Mouse (Mus musculus) liver (tissue): ENCODE measurements around the gene Pdik1l.
"Not testable (repeated sequence)": the region's sequence is repeated elsewhere in the genome, so short reads cannot be mapped to it uniquely, and the experiment has no call there.

ENCODE experiments used
- DNase-seq: peaks from one replicate; pipeline ENCODE4 v3.0.0-alpha.2; 2020; ENCODE audit warnings: mixed read lengths

Pdik1l gene

DNA sequence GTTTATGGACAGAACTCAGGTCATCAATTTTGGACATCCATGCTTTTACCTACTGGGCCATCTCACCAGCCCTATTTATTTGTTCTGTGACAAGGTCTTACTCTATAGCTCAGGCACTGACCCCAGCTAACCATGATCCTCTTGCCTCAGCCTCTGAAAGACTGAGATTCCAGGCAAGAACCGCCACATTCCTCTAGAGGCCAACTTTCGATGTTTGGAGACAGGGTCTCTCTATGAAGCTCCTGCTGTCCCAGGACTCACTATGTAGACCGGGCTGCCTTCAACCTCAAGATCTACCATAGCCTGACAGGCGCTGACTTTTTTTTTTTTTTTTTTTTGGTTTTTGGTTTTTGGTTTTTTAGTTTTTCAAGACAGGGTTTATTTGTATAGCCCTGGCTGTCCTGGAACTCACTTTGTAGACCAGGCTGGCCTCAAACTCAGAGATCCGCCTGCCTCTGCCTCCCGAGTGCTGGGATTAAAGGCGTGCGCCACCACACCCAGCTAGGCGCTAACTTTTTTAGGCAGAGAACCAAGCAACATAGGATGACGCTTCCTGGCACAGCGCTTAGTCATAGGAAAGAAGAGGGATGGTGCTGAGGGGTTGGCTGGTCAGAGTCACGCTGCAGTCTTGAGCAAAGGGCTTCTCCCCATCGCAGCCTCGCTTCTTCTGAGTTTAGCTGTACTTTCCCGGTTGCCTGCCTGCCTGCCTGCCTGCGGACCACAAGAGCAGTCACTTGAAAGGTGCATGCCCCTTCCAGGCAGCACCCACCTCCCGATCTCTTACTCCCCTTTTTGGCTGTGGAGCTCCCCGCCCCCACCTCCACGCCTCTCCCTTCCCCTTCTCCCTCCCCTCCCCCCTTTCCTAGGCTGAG lies 11.2 kb upstream of the Pdik1l start:
- DNase-seq = no peak

DNA sequence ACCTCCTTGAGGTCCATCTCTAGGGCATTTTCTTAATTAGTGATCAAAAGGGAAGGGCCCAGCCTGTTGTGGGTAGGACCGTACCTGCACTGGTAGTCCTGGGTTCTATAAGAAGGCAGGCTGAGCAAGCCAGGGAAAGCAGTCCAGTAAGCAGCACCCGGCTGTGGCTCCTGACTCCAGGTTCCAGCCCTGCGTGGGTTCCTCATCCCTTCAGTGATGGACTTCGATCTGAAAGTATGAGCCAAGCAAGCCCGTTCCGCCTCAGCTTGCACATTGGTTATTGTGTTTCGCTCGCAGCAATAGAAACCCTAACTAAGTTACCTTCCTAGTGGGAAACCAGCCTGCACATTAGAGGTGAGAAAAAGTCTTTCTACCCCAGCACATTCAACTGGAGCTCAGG lies 9.7 kb upstream of the Pdik1l start:
- DNase-seq = no peak

DNA sequence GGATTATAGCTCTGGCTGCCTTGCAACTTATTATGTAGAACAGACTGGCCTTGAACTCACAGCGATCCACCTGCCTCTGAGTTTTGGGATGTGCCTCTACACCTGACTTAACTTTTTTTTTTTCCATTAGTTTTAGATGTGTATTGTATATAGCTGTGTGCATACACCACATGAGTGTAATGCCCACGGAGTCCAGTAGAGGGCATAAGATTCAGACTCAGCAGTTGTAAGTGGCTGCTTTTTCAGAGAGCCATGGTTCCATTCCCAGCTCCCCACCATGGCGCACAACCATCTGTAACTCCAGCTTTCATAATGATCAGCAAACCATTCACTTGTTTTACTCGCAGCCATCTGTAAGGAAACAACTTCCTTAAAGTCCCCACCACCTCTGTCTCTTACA lies 8.8 kb upstream of the Pdik1l start:
- no peak for DNase-seq

DNA sequence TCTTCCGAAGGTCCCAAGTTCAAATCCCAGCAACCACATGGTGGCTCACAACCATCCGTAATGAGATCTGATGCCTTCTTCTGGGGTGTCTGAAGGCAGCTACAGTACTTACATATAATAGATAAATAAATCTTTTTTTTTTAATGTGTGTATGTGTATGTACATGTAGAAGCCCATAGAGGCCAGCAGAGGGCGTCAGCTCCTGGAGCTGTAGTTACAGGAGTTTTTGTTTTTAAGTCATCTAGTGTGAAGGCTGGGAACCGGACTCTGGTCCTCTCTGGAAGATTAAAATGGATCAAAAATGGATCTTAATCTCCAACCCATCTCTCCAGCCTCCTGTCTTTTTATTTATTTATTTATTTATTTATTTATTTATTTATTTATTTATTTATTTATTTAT lies 8.4 kb upstream of the Pdik1l start:
- DNase-seq = not testable (repeated sequence)

DNA sequence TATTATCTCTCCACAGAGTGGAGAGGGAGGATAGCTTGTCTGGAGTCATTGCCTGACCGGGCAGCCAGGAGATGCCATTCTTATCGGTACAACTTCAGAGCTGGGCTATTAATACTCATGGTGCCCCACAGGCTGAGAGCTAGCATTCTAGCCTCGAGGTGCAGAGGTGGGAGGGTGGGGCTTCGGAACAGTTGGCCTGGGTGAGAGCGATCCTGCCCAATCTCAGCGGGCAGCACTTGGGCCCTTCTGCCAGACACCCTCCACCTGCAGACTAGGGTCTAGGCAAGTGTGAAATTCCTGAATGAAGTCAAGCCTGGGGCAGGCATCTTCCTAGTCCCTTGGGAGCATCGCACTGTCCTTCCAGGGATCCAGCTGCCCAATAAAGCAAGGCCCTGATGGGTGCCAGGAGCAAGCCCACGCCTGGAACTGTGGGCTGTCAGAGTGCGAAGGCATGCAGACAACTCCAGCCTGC lies 6.0 kb upstream of the Pdik1l start:
- no peak for DNase-seq

DNA sequence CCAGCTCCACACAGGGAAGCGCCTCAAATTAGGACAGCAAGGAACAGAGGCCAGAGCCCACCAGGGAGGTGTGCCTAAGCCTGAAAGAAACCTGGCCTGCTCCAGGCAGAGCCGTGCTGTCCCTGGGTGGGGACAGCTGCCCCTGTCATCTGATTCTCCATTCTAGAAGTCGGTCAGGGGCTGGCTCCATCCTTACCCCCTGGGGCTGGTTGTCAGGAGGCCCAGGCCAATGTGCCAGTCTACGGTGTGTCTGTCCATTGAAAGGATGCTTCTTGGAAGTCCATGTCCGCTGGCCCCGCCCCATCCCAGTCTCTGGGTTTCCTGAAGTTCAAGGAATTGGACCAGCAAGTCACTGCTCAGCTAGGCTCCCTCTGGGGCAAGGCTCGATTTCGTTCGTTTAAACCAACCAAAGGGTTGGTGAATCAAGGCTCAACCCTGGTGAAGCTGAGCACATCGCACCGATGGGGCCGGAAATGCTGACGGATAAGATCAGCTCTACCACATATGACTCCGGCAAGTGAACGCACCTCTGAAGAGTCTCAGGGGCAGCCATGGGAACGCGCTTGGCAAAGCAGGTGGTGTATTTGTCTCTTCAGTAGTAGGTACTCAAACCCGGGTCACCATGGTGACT lies 5.5 kb upstream of the Pdik1l start:
- no peak for DNase-seq

DNA sequence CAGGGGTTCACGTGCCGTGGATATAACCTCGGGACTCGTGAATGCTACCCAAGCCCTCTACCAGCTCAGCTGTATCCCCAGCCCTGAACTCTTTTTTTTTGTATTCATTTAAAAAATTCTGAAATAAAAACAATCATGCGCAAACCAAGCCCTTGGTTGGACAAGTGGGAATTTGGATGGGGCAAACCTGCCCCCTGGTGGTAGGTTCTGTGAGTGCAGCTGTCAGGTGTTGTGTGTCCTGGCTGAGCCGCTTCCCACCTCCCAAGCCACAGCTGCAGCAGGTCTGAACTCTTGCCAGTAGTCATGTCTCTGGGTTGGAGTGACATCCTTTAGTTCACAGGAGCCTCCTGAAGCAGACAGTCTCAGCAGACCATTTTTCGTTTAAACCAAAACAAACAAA lies 4.4 kb upstream of the Pdik1l start:
- peak; percentile 84 for DNase-seq

DNA sequence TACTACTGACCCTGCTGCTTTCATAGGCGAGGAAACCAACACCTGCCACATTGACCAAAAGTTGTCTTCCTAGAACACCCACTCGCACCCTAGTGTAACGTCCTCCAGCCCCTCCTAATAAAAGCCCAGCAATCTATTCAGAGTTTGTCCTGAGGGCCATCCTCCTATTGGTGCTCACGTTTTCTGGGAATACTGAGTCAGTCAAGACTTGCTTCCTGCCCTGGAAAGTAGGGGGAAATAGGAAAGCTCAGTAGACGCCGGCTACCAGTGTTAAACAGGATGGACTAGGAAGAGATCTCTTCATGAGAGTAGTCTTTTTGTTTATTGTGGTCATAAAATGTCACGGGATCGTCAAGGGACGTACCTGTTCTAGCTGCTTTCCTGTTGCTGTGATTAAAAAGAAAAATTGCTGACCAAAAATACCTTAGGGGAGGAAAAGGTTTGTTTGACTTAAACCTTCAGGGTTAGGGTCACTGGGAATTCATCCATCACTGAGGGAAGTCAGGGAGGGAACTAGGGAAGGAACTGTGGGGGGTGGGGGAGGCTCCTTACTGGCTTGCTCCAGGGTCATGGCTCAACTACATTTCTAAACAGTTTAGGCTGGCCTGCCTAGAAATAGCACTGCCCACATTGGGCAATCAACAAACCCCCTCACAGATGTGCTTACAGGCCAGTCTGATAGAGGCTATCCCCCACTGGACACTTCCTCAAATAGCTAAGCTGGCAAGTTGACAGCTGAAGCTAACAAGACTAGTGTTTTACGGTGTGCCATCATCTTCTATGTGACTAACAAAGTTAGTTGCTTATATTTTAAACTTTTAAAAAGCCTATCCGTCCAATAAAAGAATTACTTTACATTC lies 932 bp upstream of the Pdik1l start:
- DNase-seq = no peak

DNA sequence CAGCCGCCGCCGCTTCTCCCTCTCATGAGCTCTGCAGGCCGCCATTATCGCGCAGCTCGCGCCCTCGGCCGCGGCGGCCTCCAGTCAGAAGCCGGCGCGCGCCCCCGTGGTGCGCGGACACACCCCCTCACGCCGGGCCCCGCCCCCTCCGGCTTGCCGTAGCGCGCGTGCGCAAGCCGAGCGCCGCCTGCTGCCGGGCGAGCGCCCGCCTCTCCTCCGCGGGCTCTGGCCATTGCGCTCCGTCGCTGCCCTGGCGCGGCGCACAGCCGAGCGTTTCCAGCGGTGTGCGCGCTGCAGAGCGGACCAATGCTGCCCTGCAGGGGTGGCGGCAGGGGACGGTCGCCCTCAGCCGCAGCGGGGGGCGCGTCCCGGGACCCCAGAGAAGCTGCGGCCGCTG lies 529 bp downstream of the Pdik1l start:
- DNase-seq = peak; percentile 96

DNA sequence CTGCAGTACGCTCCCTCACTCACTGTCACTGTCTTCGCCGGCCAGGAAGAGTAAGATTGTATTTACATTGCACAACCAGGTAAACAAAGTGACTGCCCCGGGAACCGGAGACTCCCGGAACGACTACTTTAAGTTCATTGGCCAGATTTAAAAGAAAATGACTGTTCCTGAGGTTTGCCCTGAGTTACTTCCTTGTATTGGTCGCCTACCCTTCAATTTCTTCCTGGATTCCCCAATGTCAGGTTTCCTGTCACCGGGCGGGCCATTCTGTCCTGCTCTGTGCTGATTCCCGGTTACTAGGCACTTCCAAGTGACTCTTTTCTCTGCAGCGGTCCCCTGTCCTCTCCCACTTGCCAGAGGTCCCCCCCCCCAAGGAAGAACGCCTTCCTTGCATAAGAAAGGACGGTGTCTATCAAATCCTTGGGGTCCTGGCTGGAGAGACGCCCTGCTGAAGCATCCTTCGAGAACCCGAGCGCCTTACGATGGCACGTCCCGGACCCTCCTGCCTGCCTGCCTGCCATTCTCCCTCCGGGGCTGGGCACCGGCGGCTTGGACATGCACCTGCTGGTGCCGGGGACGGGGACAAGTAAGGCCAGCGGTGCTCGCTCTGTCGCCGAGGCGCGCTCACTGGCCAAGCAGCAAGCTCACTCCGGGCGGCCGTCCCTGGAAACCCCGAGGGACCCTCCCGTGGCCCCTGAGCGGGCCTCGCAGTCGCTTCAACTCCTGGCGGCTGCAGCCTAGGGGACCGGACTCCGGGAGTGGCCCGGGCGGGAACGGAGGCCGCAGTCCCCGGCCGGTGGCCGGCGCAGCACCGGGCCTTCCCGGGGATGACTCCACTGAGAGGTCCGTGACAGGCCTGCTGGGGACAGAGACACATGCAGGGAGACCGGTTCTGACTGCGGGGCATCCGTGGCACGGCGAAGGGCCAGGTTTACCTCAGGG lies 1.2 kb downstream of the Pdik1l start:
- peak; percentile 54 for DNase-seq

DNA sequence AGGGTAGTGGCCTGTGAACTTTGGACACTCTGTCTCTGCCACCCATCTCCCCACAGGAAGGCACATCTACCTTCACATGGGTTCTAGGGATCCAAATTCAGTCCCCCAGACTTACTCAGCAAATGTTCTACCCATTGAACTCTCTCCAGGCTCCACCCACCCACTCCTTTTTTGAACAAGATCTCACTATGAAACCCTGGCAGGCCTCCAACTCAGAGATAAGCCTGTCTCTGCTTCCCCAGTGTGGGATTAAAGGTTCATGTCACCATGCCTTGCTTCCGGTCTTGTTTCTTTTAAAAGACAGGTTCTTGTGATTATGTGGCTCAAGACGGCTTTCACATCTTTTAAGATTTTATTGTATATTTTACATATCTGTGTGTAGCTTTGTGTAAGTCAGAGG lies 2.8 kb downstream of the Pdik1l start:
- peak; percentile 84 for DNase-seq

DNA sequence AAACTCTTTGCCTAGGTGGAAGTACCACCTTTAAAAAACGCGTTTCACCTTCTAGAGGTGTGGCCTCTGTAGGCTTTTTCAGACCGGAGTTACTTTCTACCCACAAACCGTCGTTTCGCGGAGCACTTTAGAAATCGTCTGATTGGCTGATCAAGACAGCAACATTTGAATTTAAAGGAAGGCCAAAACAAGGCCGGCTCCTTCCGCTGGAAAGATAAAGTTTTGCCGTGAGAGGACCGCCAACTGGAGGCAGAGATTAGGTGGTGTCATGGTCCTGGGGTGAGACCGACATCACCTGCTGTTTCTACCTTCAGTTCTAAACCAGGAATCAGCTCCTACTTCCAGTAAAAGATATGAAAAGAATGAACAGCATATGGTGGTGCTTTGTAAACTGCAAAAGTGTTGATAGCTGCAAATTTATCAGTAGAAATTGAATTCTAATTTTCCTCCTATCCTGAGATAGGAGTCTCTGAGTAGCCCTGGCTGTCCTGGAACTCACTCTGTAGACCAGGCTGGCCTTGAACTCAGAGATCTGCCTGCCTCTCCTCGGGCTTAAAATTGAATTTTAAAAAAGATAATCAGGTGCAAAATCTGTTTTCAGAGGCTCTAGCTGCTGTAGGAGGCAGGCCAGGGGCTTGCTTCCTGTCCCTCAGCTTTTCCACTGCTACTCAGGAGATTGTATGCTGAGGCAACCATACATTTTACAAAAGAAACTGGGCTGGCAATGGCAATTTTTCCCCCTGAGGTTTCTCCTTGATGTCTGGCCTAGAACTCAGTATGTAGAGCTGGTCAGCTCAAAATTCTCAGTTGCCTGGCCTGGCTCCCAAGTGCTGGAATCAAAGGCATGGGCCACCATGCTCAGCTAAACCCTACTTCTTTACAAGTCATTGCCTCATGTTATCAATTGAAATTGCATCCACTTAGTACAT lies 14.0 kb downstream of the Pdik1l start:
- peak; percentile 85 for DNase-seq

DNA sequence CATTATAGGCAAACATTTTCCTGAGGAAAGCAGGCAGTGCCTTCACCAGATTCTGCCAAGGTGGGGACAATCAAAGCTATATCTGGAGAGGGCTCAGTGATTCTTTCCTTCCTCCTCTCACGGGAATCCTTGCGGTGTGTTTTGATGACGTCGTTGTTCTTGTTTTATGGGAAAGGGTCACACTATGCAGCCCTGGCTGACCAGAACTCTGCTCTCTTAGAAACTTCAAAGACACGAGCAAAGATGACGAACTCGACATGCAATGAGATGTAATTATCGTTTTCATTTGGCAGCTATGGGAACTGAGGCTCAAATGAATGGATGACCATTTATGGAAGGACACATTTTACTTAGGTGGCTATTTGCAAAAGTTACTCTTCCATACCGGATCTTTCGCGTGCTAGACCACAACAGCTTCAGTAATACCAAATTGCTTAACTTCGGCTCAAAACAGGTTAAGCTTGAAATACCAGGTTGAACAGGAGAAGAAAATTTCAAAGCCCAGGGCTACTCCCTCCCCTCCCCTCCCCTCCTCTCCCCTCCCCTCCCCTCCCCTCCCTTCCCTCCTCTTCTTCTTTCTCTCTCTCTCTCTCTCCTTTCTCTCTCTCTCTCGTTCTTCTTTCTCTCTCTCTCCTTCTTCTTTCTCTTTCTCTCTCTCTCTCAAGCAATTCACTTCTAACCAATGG lies 14.8 kb downstream of the Pdik1l start:
- DNase-seq = no peak

DNA sequence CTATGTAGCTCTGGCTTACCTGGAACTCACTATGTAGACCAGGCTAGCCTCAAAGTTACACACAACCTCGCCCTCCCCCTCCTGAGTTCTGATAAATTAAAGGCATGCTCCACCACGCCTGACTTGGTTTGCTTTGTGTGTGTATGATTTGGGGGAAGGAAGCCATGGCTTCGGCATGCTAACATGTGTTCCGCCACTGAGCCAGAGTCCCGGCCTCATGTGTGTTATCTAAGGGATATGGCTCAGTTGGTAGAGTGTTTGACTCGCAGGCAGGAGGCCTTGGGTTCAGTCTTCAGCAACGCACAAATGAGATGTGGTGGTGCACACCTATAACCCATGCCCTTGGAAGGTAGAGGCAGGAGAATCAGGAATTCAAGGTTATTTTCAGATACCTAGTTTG lies 15.7 kb downstream of the Pdik1l start:
- no peak for DNase-seq

DNA sequence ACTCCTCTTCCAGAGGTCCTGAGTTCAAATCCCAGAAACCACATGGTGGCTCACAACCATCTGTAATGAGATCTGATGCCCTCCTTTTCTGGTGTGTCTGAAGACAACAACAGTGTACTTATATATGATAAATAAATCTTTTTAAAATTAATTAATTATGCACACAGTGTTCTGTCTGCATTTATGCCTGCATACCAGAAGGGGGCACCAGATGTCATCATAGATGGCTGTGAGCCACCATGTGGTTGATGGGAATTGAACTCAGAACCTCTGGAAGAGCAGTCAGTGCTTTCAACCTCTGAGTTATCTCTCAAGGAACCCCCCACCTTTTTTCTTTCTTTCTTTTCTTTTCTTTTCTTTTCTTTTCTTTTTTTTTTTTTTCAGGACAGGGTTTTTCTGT lies 18.1 kb downstream of the Pdik1l start:
- DNase-seq = not testable (repeated sequence)

DNA sequence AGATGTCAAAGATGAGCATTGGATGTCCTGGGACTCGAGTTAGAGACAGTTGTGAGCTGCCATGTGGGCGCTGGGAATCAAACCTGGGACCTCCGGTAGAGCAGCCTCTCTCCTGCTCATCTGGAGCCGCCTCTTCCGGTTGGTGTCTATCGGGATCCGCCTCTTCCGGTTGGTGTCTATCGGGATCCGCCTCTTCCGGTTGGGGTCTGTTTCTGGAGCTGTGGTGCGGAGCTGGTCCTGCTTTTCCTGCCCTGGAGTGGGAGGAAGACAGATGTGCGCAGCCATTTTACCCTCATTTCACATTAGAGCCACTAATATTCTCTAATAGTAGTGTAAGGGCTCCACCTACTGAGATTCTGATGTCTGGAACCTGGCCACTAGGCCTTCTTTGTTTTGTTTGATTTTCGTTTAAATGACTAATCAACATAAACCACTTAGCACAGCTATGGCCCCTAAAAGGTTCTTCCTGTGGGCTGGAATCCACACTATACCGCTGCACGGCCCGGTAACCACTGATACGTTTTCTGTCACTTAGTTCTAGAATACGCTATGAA lies 19.5 kb downstream of the Pdik1l start:
- no peak for DNase-seq

DNA sequence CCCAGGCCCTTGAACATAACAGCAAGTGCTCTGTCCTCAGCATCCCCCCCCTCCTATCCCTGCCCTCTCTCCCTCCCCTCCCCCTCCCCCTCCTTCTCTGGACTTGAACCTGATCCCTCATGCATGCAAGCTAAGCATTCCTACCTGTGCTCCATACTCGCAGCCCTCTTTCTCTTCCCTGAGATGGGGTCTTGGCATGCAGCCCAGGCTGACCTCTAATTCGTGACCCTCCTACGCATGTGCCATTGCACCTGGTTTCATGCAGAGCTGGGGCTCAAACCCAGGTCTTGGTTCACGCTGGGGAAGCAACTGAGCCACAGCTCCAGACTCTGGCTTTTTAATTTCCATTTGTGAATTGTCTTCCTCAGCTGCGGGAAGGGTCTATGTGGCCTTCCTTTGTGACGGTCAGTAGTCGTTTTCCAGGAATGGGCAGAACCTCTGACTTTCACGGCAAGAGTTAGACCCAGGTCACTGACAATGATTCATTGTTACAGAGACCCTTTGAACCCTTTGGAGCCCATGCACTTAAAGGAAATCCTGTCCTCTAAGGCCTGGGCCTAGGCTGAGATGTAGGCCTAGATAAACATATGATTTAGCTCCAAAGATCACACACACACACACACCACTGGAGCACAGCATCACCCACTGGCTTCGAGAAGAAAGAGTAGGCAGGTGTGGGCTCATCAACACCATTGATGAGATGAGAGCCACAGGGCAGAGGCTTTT lies 21.7 kb downstream of the Pdik1l start:
- DNase-seq = no peak

DNA sequence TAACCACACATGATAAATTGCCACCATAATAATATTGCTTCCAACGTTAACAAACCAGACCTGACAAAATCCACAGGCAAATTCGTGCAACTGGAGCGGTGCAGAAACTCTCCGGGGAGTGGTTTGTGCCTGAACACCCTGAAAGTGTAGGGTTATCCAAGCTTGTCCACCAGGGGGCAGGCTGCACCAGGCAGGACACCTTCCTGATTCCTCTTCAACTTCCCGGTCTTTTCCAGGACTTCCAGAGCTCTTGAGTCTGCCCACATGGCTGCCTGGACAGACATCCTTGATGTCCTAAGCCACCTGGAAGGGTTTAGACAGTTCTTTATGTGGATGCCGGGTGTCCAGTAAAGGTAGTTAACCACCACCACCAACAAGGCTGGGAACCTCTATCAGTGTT lies 24.5 kb downstream of the Pdik1l start:
- peak; percentile 66 for DNase-seq

DNA sequence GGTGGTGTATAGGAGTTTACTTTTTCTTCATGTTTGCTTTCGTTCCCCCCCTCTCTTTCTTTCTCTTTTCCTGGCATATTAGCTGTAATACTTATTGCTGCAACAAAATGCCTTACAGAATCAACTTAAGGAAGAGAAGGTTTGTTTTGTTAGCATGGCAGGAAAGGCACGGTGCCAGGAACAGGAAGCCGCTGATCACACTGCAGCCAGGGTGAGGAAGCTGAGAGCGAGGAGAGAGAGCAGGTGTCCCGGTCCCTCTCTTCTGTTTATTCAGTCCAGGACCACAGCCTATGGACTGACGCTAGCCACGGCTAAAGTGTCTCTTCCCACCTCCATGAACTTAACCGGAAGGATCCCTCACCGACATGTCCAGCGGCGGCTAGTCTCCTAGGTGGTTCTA lies 29.3 kb downstream of the Pdik1l start:
- DNase-seq = no peak
